ENCODE assay signal across 22 mouse cellular contexts in genomic region chr2:103343611-103344010, GRCm38 (mm10). TPM values are rescaled to one million over a fixed set of nuclear protein-coding genes. Genes with fewer than 3 reads are reported as not detected.
DNase-seq lines count a peak whose midpoint lies in the region; ATAC-seq and TF ChIP-seq lines count a peak whose summit lies in the region.
"Had no signal": no experiment of that assay in that cellular context is flagged by ENCODE, and none has a peak within 500 bp of the region (broad histone marks: within the 10 kb centered on the region; RNA-seq: fewer than 3 reads in every experiment).

No protein-coding gene starts in this region.

- 81% methylated on average over 7 of the region's 7 CpGs for WGBS in heart, embryonic 10.5 days
- WGBS in forebrain, embryonic 15.5 days: 83% methylated on average over 7 of the region's 7 CpGs
- WGBS in midbrain, postnatal 0 days: 83% methylated on average over 7 of the region's 7 CpGs

- peak; percentile 10 to 18 for DNase-seq in heart, postnatal 10 days
- no peak for DNase-seq in heart, embryonic 10.5 days (ENCODE audit: low spot score)
- peak; percentile 95 for DNase-seq in 3T3-L1 (ENCODE audit: low read depth, low spot score)
- DNase-seq in adrenal gland, postnatal 10 days: peak; percentile 54
- peak; percentile 54 for DNase-seq in lung, postnatal 25 days (ENCODE audit: low spot score)
- DNase-seq in midbrain, postnatal 0 days (ENCODE audit: low spot score): no peak
- DNase-seq in layer of hippocampus, postnatal 36 days: no peak
- DNase-seq: cerebellum, adult 11-12 months; gastrocnemius, postnatal 25 days; heart, postnatal 36 days; liver, embryonic 13.5 days; right cerebral cortex, postnatal 4 days had no signal

- no peak overlapping the region for H3K4me3 ChIP-seq in heart, embryonic 10.5 days
- no peak overlapping the region for H3K4me3 ChIP-seq in forebrain, embryonic 15.5 days
- H3K4me3 ChIP-seq in midbrain, postnatal 0 days (ENCODE audit: low read depth, low read length): no peak overlapping the region
- H3K4me3 ChIP-seq: embryonic facial prominence, embryonic 13.5 days; forebrain, embryonic 10.5 days; limb, embryonic 10.5 days; liver, embryonic 13.5 days; neural tube, embryonic 13.5 days had no signal

- ATAC-seq in forebrain, embryonic 15.5 days (replicated peaks): no peak
- ATAC-seq in midbrain, postnatal 0 days (ENCODE audit: low FRiP score): no peak

- H3K9me3 ChIP-seq in heart, embryonic 10.5 days: no peaks in the 10 kb centered on the region
- no peaks in the 10 kb centered on the region for H3K9me3 ChIP-seq in forebrain, embryonic 15.5 days
- H3K9me3 ChIP-seq in midbrain, postnatal 0 days (ENCODE audit: low read length): no peaks in the 10 kb centered on the region
- H3K9me3 ChIP-seq: embryonic facial prominence, embryonic 13.5 days; forebrain, embryonic 10.5 days; limb, embryonic 10.5 days; liver, embryonic 13.5 days; neural tube, embryonic 13.5 days had no signal

- H3K9ac ChIP-seq in forebrain, embryonic 15.5 days (replicated peaks): no peak overlapping the region
- H3K9ac ChIP-seq in midbrain, postnatal 0 days (replicated peaks; ENCODE audit: low read length, poor library complexity, severe bottlenecking): no peak overlapping the region
- H3K9ac ChIP-seq: embryonic facial prominence, embryonic 13.5 days; liver, embryonic 13.5 days; neural tube, embryonic 13.5 days had no signal

- H3K4me2 ChIP-seq in forebrain, embryonic 15.5 days (replicated peaks): no peak overlapping the region
- no peak overlapping the region for H3K4me2 ChIP-seq in midbrain, postnatal 0 days (ENCODE audit: low read depth, low read length, poor library complexity, severe bottlenecking)
- H3K4me2 ChIP-seq: embryonic facial prominence, embryonic 13.5 days; heart, embryonic 11.5 days; liver, embryonic 13.5 days; neural tube, embryonic 13.5 days had no signal

- no peak for TF ChIP-seq CTCF in midbrain, postnatal 0 days (IDR thresholded peaks at IDR 0.05)

- peaks cover 4% of the 10 kb centered on the region; the same call in 1 of the 2 replicates for H3K4me1 ChIP-seq in heart, embryonic 10.5 days
- H3K4me1 ChIP-seq in forebrain, embryonic 15.5 days: no peaks in the 10 kb centered on the region
- H3K4me1 ChIP-seq in midbrain, postnatal 0 days (ENCODE audit: insufficient read depth, low read length): no peaks in the 10 kb centered on the region
- H3K4me1 ChIP-seq: limb, embryonic 10.5 days; neural tube, embryonic 13.5 days had no signal

- no peak overlapping the region for H3K27ac ChIP-seq in heart, embryonic 10.5 days
- H3K27ac ChIP-seq in forebrain, embryonic 15.5 days (replicated peaks): no peak overlapping the region
- H3K27ac ChIP-seq in midbrain, postnatal 0 days (ENCODE audit: low read depth, low read length): no peak overlapping the region
- H3K27ac ChIP-seq: embryonic facial prominence, embryonic 13.5 days; forebrain, embryonic 10.5 days; kidney, postnatal 0 days; limb, embryonic 10.5 days; liver, embryonic 13.5 days; neural tube, embryonic 13.5 days had no signal

- H3K27me3 ChIP-seq in heart, embryonic 10.5 days (ENCODE audit: insufficient read depth, poor library complexity, severe bottlenecking): no peaks in the 10 kb centered on the region
- H3K27me3 ChIP-seq in forebrain, embryonic 15.5 days: no peaks in the 10 kb centered on the region
- no peaks in the 10 kb centered on the region for H3K27me3 ChIP-seq in midbrain, postnatal 0 days (ENCODE audit: insufficient read depth, low read length)
- H3K27me3 ChIP-seq: embryonic facial prominence, embryonic 13.5 days; liver, embryonic 13.5 days; neural tube, embryonic 13.5 days had no signal

- H3K36me3 ChIP-seq in heart, embryonic 10.5 days: no peaks in the 10 kb centered on the region
- no peaks in the 10 kb centered on the region for H3K36me3 ChIP-seq in forebrain, embryonic 15.5 days
- no peaks in the 10 kb centered on the region for H3K36me3 ChIP-seq in midbrain, postnatal 0 days (ENCODE audit: insufficient read depth, low read length)
- H3K36me3 ChIP-seq: embryonic facial prominence, embryonic 13.5 days; forebrain, embryonic 10.5 days; limb, embryonic 10.5 days; liver, embryonic 13.5 days; neural tube, embryonic 13.5 days had no signal

- intact Hi-C loops in heart, postnatal 10 days (cut with DNase I): no loop called here

RNA-seq across cellular contexts. Expression of gene Ehf, which starts 40.5 kb away (rescaled TPM):
- total RNA-seq in heart, postnatal 10 days (2021): under 1 TPM; 0.05 TPM
- not detected in 2 replicates for polyA plus RNA-seq in heart, embryonic 10.5 days (2016; fragmentation: Nextera tagmentation; extraction: Ambion mirVana)
- total RNA-seq in adrenal gland, postnatal 10 days (2021): under 1 TPM; 0.36 to 0.48 TPM
- polyA plus RNA-seq in forebrain, embryonic 15.5 days (2015; fragmentation: Nextera tagmentation; extraction: Ambion mirVana): 0.06 and 0.22 TPM in 2 replicates
- 0.05 TPM in 1 of 2 replicates, not detected in the other for total RNA-seq in midbrain, postnatal 0 days (2014; rRNA removed)
- 0.22 TPM in 1 of 2 replicates, not detected in the other for polyA plus RNA-seq in midbrain, postnatal 0 days (2015; fragmentation: Nextera tagmentation; extraction: Ambion mirVana)
- not detected for total RNA-seq in layer of hippocampus, postnatal 36 days (2021)
- total RNA-seq: common myeloid progenitor, adult 5-6 weeks; gastrocnemius, postnatal 25 days; heart, postnatal 36 days; layer of hippocampus, postnatal 10 days; megakaryocyte-erythroid progenitor cell, adult 5-6 weeks had no signal
- polyA plus RNA-seq: forebrain, embryonic 10.5 days had no signal

Comparison
In these comparisons a context has a peak if more than half of its experiments do, and no peak if none do; other contexts are left out.
1. DNase-seq: peak in heart, postnatal 10 days (2 of 2), 3T3-L1 (single experiment), adrenal gland, postnatal 10 days (single experiment) and lung, postnatal 25 days (single experiment); none in heart, embryonic 10.5 days (single experiment), midbrain, postnatal 0 days (single experiment) and layer of hippocampus, postnatal 36 days (0 of 2).